ENCODE assay signal across 12 mouse cellular contexts in genomic region chr4:14261014-14261737, GRCm38 (mm10).
A peak's percentile ranks its signal among the peaks of the same experiment; 100 is the strongest.
DNase-seq lines count a peak whose midpoint lies in the region; ATAC-seq lines count a peak whose summit lies in the region.
"Had no signal": no experiment of that assay in that cellular context is flagged by ENCODE, and none has a peak within 500 bp of the region (broad histone marks: within the 10 kb centered on the region; RNA-seq: fewer than 3 reads in every experiment).

No protein-coding gene starts in this region.

- H3K9ac ChIP-seq in forebrain, embryonic 14.5 days (ENCODE audit: low read length) = no peak overlapping the region
- H3K9ac ChIP-seq in limb, embryonic 11.5 days (ENCODE audit: low read length) = no peak overlapping the region
- H3K9ac ChIP-seq: neural tube, embryonic 12.5 days had no signal

- no peaks in the 10 kb centered on the region for H3K27me3 ChIP-seq in forebrain, embryonic 14.5 days (replicated peaks; ENCODE audit: control insufficient read depth, insufficient read depth, low read length)
- no peaks in the 10 kb centered on the region for H3K27me3 ChIP-seq in limb, embryonic 11.5 days (ENCODE audit: control insufficient read depth, insufficient read depth, low read length)
- H3K27me3 ChIP-seq: neural tube, embryonic 12.5 days had no signal

- 41% methylated on average over 11 of the region's 11 CpGs for WGBS in forebrain, embryonic 14.5 days
- WGBS in limb, embryonic 11.5 days = 16% methylated on average over 11 of the region's 11 CpGs

- H3K4me2 ChIP-seq in forebrain, embryonic 14.5 days (ENCODE audit: low read length) = no peak overlapping the region
- H3K4me2 ChIP-seq in limb, embryonic 11.5 days (ENCODE audit: low read depth, severe bottlenecking) = peak overlapping the region; percentile 31; the same call in 1 of the 2 replicates
- H3K4me2 ChIP-seq: neural tube, embryonic 12.5 days had no signal

- peaks cover 9% of the 10 kb centered on the region for H3K4me1 ChIP-seq in forebrain, embryonic 14.5 days (ENCODE audit: control insufficient read depth, insufficient read depth, low read length)
- H3K4me1 ChIP-seq in limb, embryonic 11.5 days (ENCODE audit: control insufficient read depth, insufficient read depth, low read length) = peaks cover 11% of the 10 kb centered on the region
- H3K4me1 ChIP-seq: neural tube, embryonic 12.5 days had no signal

- H3K36me3 ChIP-seq in forebrain, embryonic 14.5 days (ENCODE audit: control insufficient read depth, insufficient read depth, low read length) = no peaks in the 10 kb centered on the region
- H3K36me3 ChIP-seq in limb, embryonic 11.5 days (ENCODE audit: control insufficient read depth, insufficient read depth, low read length) = no peaks in the 10 kb centered on the region
- H3K36me3 ChIP-seq: neural tube, embryonic 12.5 days had no signal

- H3K9me3 ChIP-seq in forebrain, embryonic 14.5 days (replicated peaks; ENCODE audit: control insufficient read depth, low read length) = no peaks in the 10 kb centered on the region
- no peaks in the 10 kb centered on the region for H3K9me3 ChIP-seq in limb, embryonic 11.5 days (ENCODE audit: control insufficient read depth, low read length)
- H3K9me3 ChIP-seq: neural tube, embryonic 12.5 days had no signal

- peak; percentile 7 for DNase-seq in layer of hippocampus, adult 11-12 months (ENCODE audit: low spot score)
- DNase-seq in layer of hippocampus, postnatal 25 days (ENCODE audit: extremely low spot score in 1 of 2, low spot score in 1 of 2) = no peak
- DNase-seq in brain, adult 2 months (ENCODE audit: low read depth, low spot score) = peak; percentile 27
- peak; percentile 13 for DNase-seq in forebrain, embryonic 14.5 days (ENCODE audit: low spot score)
- DNase-seq in limb, embryonic 11.5 days (ENCODE audit: low spot score) = peak; percentile 53
- DNase-seq in kidney, postnatal 25 days = no peak
- DNase-seq in urinary bladder, postnatal 4 days (ENCODE audit: low spot score in 2 of 2) = no peak
- DNase-seq in thymus, postnatal 0 days (ENCODE audit: low spot score) = no peak
- DNase-seq: cerebellum, adult 9-11 months; gastrocnemius, postnatal 25 days had no signal

- ATAC-seq in forebrain, embryonic 14.5 days = peak; percentile 48
- ATAC-seq in limb, embryonic 11.5 days (ENCODE audit: insufficient number of reproducible peaks, low FRiP score, low TSS enrichment, low read depth) = peak; percentile 78
- ATAC-seq: CD4-positive, CD25-positive, alpha-beta regulatory T cell, adult 4 months had no signal

- no peak overlapping the region for H3K4me3 ChIP-seq in forebrain, embryonic 14.5 days (ENCODE audit: low read depth, low read length)
- no peak overlapping the region for H3K4me3 ChIP-seq in limb, embryonic 11.5 days (ENCODE audit: low read depth, low read length)
- H3K4me3 ChIP-seq: neural tube, embryonic 12.5 days had no signal

- H3K27ac ChIP-seq in forebrain, embryonic 14.5 days (ENCODE audit: low read depth, low read length) = no peak overlapping the region
- peak overlapping the region; percentile 60 for H3K27ac ChIP-seq in limb, embryonic 11.5 days (replicated peaks; ENCODE audit: low read depth, low read length)
- H3K27ac ChIP-seq: neural tube, embryonic 12.5 days had no signal

Comparison
In these comparisons a context has a peak if more than half of its experiments do, and no peak if none do; other contexts are left out.
1. DNase-seq: peak in layer of hippocampus, adult 11-12 months (single experiment), brain, adult 2 months (single experiment), forebrain, embryonic 14.5 days (single experiment) and limb, embryonic 11.5 days (single experiment); none in layer of hippocampus, postnatal 25 days (0 of 2), kidney, postnatal 25 days (0 of 2), urinary bladder, postnatal 4 days (0 of 2) and thymus, postnatal 0 days (single experiment).